Mouse (Mus musculus) kidney, embryonic 15.5 days (tissue): ENCODE measurements around the gene Mettl7a3. TPM values are rescaled to one million over a fixed set of nuclear protein-coding genes. Genes with fewer than 3 reads are reported as not detected.
"Not testable (repeated sequence)": the region's sequence is repeated elsewhere in the genome, so short reads cannot be mapped to it uniquely, and the experiment has no call there.

Experiments used
- ATAC-seq: fragments of 200-750 bp; cut with Nextera tagmentation; replicated peaks from 2 replicates; pipeline ENCODE4 v1.8.0; 2017; ENCODE audit warnings: moderate TSS enrichment; ENCODE audit not compliant: low FRiP score
- H3K27ac ChIP-seq: fragments of 300-500 bp; sonication (generic); 2 replicates; pipeline ENCODE4 v1.5.1; 2015; ENCODE audit warnings: mild to moderate bottlenecking, inconsistent platforms
- H3K27me3 ChIP-seq: fragments of 300-500 bp; sonication (generic); 2 replicates; pipeline ENCODE4 v1.6.1; 2015; ENCODE audit warnings: inconsistent platforms
- H3K36me3 ChIP-seq: fragments of 300-500 bp; sonication (generic); 2 replicates; pipeline ENCODE4 v1.6.1; 2015; ENCODE audit warnings: inconsistent platforms
- H3K4me1 ChIP-seq: fragments of 300-500 bp; sonication (generic); 2 replicates; pipeline ENCODE4 v1.6.1; 2015; ENCODE audit warnings: inconsistent platforms
- H3K4me2 ChIP-seq: fragments of 300-500 bp; sonication (generic); 2 replicates; pipeline ENCODE4 v1.6.1; 2015; ENCODE audit warnings: moderate library complexity, mild to moderate bottlenecking, inconsistent platforms
- H3K4me3 ChIP-seq: fragments of 300-500 bp; sonication (generic); replicated peaks from 2 replicates; pipeline ENCODE4 v1.5.1; 2015; ENCODE audit warnings: mild to moderate bottlenecking, inconsistent platforms
- H3K9ac ChIP-seq: fragments of 300-500 bp; sonication (generic); 2 replicates; pipeline ENCODE4 v1.6.1; 2015; ENCODE audit warnings: mild to moderate bottlenecking, inconsistent platforms
- H3K9me3 ChIP-seq: fragments of 300-500 bp; sonication (generic); replicated peaks from 2 replicates; pipeline ENCODE4 v1.6.1; 2016; ENCODE audit warnings: inconsistent platforms
- WGBS: fragments of 180-500 bp; shearing (Covaris S2); methylation state at CpG from one replicate; pipeline ENCODE4 v1.1.7; 2015; ENCODE audit warnings: mixed read lengths; 5-methylcytosine and 5-hydroxymethylcytosine counted together
- polyA plus RNA-seq: library from polyadenylated mRNA; unstranded; fragments of >200 nt; fragmentation: Nextera tagmentation; extraction: Ambion mirVana; gene quantifications from 2 replicates; pipeline ENCODE4 v1.2.1, GENCODE M21; 2015

Gene Mettl7a3
- polyA plus RNA-seq, 1 experiment from 2014 or later: not detected

DNA sequence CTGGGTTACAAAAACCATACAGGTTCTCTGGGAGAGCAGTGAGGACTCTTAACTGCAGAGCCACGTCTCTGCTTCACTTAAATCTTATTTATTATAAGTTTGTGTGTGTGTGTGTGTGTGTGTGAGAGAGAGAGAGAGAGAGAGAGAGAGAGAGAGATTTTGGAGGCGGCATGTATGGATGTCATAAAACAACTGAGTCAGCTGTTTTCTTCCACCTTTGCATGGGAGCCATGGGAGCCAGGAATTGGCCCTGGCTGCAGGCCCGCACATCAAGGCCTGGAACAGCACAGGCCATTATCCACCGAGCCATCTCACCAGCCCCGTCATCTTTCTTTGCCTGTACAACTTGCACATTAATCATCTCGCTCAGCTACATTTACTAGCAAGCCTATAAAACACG lies 32.4 kb downstream of the Mettl7a3 start:
- 55% methylated on average over 7 of the region's 7 CpGs for WGBS
- no peak overlapping the region for H3K9ac ChIP-seq
- no peaks in the 10 kb centered on the region for H3K27me3 ChIP-seq
- ATAC-seq: no peak
- H3K4me3 ChIP-seq: no peak overlapping the region
- H3K4me2 ChIP-seq: no peak overlapping the region
- H3K9me3 ChIP-seq: 0 out of 2 replicates have a peak, but pooled peaks cover 6% of the 10 kb centered on the region
- 0 out of 2 replicates have a peak, but pooled peaks cover 3% of the 10 kb centered on the region for H3K4me1 ChIP-seq
- H3K27ac ChIP-seq: no peak overlapping the region
- no peaks in the 10 kb centered on the region for H3K36me3 ChIP-seq

DNA sequence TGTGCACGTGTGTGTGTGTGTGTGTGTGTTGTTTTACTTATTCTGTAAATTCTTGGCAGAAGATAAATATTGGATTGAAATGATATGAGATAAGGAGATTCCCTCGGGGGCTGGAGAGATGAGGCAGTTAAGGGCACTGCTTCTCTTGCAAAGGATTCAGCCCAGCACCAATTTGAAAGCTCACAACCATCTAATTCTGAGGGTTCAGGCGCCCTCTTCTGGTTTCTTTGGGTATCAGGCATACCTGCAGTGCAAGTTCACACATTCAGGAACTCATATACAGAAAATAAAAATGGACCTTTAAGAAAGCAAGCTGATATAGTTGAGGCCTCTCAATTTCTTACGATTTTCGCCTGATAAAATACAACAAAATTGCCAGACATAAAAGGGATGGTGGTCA lies 40.3 kb downstream of the Mettl7a3 start:
- no peak overlapping the region for H3K9ac ChIP-seq
- no peaks in the 10 kb centered on the region for H3K9me3 ChIP-seq
- no peak for ATAC-seq
- no peaks in the 10 kb centered on the region for H3K4me1 ChIP-seq
- H3K4me2 ChIP-seq: no peak overlapping the region
- WGBS: 36% methylated on average over 5 of the region's 5 CpGs
- H3K27ac ChIP-seq: no peak overlapping the region
- H3K36me3 ChIP-seq: no peaks in the 10 kb centered on the region
- no peaks in the 10 kb centered on the region for H3K27me3 ChIP-seq
- no peak overlapping the region for H3K4me3 ChIP-seq

DNA sequence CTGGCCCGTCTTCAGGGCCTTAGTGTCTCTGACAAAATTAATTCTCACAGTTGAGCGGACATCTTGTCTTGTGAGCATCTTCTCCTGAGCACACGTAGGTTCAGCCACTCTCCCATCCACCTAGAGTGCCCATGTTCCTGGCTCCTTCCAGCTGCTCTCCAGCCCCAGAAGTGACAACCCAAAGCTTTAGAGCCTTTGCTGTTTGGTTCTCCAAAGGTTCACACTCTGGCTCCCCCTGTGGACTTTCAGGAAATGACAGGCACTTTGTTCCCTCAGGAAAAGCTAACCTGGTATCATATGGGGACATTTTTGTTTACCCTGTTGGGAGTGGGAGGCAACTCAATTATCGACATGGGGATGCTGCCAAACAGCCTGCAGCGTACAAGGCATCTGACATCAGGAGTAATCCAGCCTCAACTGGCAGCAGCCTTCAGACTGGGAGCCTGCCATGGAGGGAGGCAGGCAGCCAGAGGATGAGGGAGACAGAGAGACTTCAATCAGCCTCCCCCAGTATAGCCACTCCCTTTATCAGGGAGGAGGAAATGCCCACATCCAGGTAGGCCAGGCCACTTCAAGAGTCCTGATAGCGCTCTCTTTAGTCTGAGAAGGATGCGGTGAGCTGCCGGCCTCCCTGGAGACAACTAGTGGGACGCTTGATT lies 43.2 kb downstream of the Mettl7a3 start:
- 0 out of 2 replicates have a peak, but pooled peaks have one; percentile 15 for ATAC-seq
- H3K9ac ChIP-seq, H3K4me3 ChIP-seq, H3K27ac ChIP-seq, H3K27me3 ChIP-seq, H3K9me3 ChIP-seq, H3K4me2 ChIP-seq, H3K4me1 ChIP-seq, H3K36me3 ChIP-seq: not testable (repeated sequence)
- 48% methylated on average over 4 of the region's 9 CpGs for WGBS

DNA sequence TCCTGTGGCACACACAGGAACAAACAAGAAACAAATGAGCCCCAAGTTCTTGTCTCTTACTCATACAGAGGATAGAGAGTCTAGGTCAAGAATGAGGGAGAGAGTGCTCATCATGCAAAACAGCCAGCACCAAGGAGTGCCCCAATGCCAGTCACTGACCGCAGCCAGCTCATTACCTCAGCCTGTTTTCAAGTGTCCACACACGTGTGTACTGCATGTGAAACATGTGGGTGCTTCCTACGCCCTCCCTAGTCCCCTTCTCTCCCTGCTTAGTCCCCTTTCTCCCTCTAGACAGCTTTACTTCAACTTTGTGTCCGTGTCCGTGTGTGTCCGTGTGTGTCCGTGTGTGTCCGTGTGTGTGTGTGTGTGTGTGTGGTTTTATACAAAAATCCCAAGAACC lies 44.9 kb downstream of the Mettl7a3 start:
- 87% methylated on average over 8 of the region's 8 CpGs for WGBS
- H3K4me3 ChIP-seq: no peak overlapping the region
- H3K27me3 ChIP-seq: no peaks in the 10 kb centered on the region
- ATAC-seq: no peak
- no peak overlapping the region for H3K4me2 ChIP-seq
- no peaks in the 10 kb centered on the region for H3K4me1 ChIP-seq
- no peaks in the 10 kb centered on the region for H3K9me3 ChIP-seq
- no peak overlapping the region for H3K27ac ChIP-seq
- no peak overlapping the region for H3K9ac ChIP-seq
- no peaks in the 10 kb centered on the region for H3K36me3 ChIP-seq

DNA sequence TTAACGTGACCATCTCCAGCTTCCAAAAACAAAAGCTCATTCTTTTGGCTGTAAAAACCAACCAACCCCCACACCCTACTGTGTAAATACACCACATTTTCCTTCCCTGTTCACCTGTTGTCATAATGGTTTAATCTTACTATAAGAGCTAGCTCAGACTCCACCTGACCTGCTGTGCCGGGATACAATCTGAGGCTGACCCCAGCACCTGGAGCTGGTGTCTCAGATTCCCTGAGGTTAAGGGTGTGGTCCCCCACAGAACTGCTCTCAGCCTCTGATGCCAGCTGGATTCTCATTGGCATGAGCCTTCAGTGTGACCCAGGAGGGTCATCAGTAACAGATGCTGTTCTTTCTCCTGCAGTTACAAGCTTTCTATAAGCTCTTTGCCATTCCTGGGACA lies 45.4 kb downstream of the Mettl7a3 start:
- Histone ChIP-seq H3K4me1 (no peaks in the 10 kb centered on the region), H3K9ac (no peak overlapping the region), H3K36me3 (no peaks in the 10 kb centered on the region), H3K4me3 (no peak overlapping the region), H3K27me3 (no peaks in the 10 kb centered on the region), H3K4me2 (no peak overlapping the region), H3K9me3 (no peaks in the 10 kb centered on the region), H3K27ac (no peak overlapping the region)
- no peak for ATAC-seq
- WGBS: 57% methylated on average over 2 of the region's 2 CpGs

DNA sequence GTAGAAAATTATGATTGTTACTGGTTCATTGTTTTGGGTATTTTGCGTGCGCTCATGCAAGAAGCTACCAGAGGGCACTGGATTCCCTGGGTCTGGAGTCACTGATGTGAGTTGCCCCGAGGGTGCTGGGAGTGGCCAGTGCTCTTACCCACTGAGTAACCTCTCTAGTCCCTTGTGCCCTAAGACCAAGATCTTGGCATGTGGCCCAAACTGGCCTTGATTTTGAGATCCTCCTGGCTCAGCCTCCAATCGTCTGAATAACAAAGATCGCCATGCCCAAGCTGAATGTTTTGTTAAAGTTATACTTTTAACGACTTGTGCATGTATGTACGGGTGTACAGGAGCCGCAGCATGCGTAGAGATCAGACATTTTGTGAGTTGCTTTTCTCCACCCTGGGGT lies 51.0 kb downstream of the Mettl7a3 start:
- Histone ChIP-seq H3K9ac (no peak overlapping the region), H3K4me1 (peaks cover 20% of the 10 kb centered on the region; the same call in 1 of the 2 replicates), H3K27me3 (no peaks in the 10 kb centered on the region), H3K4me3 (no peak overlapping the region), H3K27ac (no peak overlapping the region), H3K4me2 (no peak overlapping the region), H3K9me3 (no peaks in the 10 kb centered on the region), H3K36me3 (no peaks in the 10 kb centered on the region)
- no peak for ATAC-seq
- WGBS: 92% methylated on average over 9 of the region's 9 CpGs

DNA sequence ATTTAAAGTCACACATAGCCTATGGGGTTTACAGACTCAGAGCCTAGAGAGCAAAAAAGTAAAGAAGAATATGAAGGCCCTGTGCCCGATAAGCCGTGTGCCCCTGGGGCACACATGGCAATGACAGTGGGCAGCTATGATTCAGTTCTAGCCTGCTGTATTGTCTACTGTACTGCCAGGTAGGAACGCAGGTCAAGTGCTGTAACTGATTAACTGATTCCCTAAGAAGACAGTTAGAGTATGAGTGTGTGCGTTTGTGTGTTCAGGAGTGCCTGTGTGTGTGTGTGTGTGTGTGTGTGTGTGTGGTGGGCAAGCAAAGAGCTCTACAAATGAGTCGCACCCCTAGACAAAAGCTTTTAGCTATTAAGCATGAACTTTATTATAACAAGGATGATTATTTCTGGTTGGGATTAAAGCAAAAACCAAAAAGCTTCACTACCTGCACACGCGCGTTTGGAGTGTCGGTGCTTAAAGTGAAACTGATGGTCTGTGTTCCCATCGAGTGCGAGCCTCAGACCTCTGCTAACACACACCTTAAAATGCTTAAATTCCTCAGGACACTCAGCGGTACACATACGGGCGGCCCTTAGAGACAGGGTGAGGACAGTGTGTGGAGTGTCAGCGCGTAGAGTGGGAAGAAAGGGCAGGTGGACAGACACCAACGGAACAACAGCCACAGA lies 53.0 kb downstream of the Mettl7a3 start:
- H3K4me1 ChIP-seq: peaks cover 24% of the 10 kb centered on the region
- H3K9ac ChIP-seq: no peak overlapping the region
- no peaks in the 10 kb centered on the region for H3K27me3 ChIP-seq
- no peak overlapping the region for H3K27ac ChIP-seq
- WGBS: 89% methylated on average over 17 of the region's 17 CpGs
- ATAC-seq: no peak
- H3K9me3 ChIP-seq: no peaks in the 10 kb centered on the region
- no peak overlapping the region for H3K4me3 ChIP-seq
- peaks cover 2% of the 10 kb centered on the region; the same call in 1 of the 2 replicates for H3K36me3 ChIP-seq
- H3K4me2 ChIP-seq: no peak overlapping the region

DNA sequence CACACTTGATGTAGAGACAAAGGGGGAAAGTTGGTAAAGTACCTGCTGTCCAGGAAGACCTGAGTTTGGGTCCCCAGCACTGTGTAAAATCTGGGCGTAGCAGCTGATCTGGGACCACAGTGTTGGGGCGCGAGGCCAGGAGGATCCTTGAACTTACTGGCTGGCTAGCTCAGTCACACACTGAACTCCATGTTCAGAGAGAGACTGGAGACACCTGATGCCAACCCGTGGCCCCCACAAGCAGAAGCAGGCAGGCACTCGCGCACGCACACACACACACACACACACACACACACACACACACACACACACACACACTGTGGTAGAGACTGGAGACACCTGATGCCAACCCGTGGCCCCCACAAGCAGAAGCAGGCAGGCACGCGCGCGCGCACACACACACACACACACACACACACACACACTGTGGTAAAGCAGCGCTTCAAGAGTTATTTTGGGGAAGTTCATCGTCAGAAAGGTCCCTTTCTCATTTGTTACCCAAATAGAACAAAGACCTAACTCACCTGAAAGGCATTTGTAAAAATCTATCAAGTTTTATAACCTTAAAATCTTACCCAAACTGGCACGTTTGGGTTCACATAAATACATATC lies 53.6 kb downstream of the Mettl7a3 start:
- 76% methylated on average over 16 of the region's 16 CpGs for WGBS
- H3K4me1 ChIP-seq: peaks cover 24% of the 10 kb centered on the region
- no peaks in the 10 kb centered on the region for H3K27me3 ChIP-seq
- peaks cover 6% of the 10 kb centered on the region for H3K36me3 ChIP-seq
- H3K27ac ChIP-seq: no peak overlapping the region
- ATAC-seq: no peak
- H3K9me3 ChIP-seq: no peaks in the 10 kb centered on the region
- no peak overlapping the region for H3K4me3 ChIP-seq
- no peak overlapping the region for H3K9ac ChIP-seq
- no peak overlapping the region for H3K4me2 ChIP-seq

GRCm38 (mm10) chr15:100388886-100389285 lies 54.2 kb downstream of the Mettl7a3 start:
- H3K4me1 ChIP-seq: peaks cover 24% of the 10 kb centered on the region
- no peak overlapping the region for H3K27ac ChIP-seq
- H3K4me2 ChIP-seq: no peak overlapping the region
- 46% methylated on average over 9 of the region's 9 CpGs for WGBS
- no peak overlapping the region for H3K4me3 ChIP-seq
- no peak overlapping the region for H3K9ac ChIP-seq
- no peaks in the 10 kb centered on the region for H3K9me3 ChIP-seq
- no peak for ATAC-seq
- H3K27me3 ChIP-seq: no peaks in the 10 kb centered on the region
- peaks cover 12% of the 10 kb centered on the region for H3K36me3 ChIP-seq

Other genes starting within 250 kb of the Mettl7a3 start
- 49.7 and 51.1 TPM in 2 replicates for gene Atf1, start 107.1 kb upstream of the Mettl7a3 start, polyA plus RNA-seq
- not detected in 2 replicates for gene Tmprss12, start 54.1 kb upstream of the Mettl7a3 start, polyA plus RNA-seq
- 13.2 and 18.4 TPM in 2 replicates for gene Mettl7a1, start 30.8 kb upstream of the Mettl7a3 start, polyA plus RNA-seq
- gene Methig1, start 18.2 kb downstream of the Mettl7a3 start, polyA plus RNA-seq: 0.94 and 1.5 TPM in 2 replicates
- gene Mettl7a2, start 18.3 kb downstream of the Mettl7a3 start, polyA plus RNA-seq: 0.26 TPM in 1 of 2 replicates, not detected in the other
- gene Higd1c, start 29.6 kb downstream of the Mettl7a3 start, polyA plus RNA-seq: 0.64 and 1.7 TPM in 2 replicates
- gene Gm5475, start 87.2 kb downstream of the Mettl7a3 start, polyA plus RNA-seq: 0.15 and 0.25 TPM in 2 replicates
- 26.8 and 28.2 TPM in 2 replicates for gene Slc11a2, start 90.1 kb downstream of the Mettl7a3 start, polyA plus RNA-seq
- 27.5 and 27.8 TPM in 2 replicates for gene Letmd1, start 134.1 kb downstream of the Mettl7a3 start, polyA plus RNA-seq
- gene Csrnp2, start 160.6 kb downstream of the Mettl7a3 start, polyA plus RNA-seq: 16.0 and 16.9 TPM in 2 replicates
- gene Tfcp2, start 217.1 kb downstream of the Mettl7a3 start, polyA plus RNA-seq: 38.1 and 38.2 TPM in 2 replicates